Mouse (Mus musculus) heart, postnatal 36 days (tissue): Measurements from ENCODE around the gene Fancg. TPM values are rescaled to one million over a fixed set of nuclear protein-coding genes. Genes with fewer than 3 reads are reported as not detected.
"Not testable (repeated sequence)": the region's sequence is repeated elsewhere in the genome, so short reads cannot be mapped to it uniquely, and the experiment has no call there.

Experiments used
- DNase-seq, 2 experiments: peaks; one replicate each; pipeline ENCODE4 v3.0.0; 2021 to 2022
- intact Hi-C: fragments of 180-260 bp; cut with DNase I; formaldehyde crosslinking; loops from one replicate; pipeline ENCODE4 v1.15.1; 2025
- total RNA-seq, 2 experiments: library from RNA; stranded (reverse); gene quantifications; 2 replicates each; pipeline ENCODE4 v1.2.3; 2021

Fancg gene
- total RNA-seq, 2 experiments from 2014 or later, result 2.6 to 3.2 TPM

DNA sequence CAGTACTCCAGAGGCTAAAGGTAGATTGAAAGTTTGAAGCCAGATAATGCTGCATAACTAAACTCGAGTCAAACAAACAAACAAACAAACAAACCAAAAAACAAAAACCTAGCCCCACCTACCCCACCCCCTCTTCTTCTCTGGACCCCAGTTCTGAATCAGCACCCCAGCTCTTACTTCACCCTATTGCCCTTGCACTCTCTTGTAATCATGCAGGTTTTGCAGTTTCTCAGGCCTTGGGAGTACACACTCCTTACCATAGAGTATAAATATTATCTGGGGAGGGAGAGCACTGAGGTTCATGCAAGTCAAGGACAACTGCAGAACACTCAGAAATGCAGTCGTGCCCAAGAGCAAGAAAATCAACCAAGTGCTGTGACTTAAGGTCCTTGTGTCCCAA, 9.0 kb downstream of the Fancg start:
- DNase-seq, result no peak
- intact Hi-C loops, result no loop called here

DNA sequence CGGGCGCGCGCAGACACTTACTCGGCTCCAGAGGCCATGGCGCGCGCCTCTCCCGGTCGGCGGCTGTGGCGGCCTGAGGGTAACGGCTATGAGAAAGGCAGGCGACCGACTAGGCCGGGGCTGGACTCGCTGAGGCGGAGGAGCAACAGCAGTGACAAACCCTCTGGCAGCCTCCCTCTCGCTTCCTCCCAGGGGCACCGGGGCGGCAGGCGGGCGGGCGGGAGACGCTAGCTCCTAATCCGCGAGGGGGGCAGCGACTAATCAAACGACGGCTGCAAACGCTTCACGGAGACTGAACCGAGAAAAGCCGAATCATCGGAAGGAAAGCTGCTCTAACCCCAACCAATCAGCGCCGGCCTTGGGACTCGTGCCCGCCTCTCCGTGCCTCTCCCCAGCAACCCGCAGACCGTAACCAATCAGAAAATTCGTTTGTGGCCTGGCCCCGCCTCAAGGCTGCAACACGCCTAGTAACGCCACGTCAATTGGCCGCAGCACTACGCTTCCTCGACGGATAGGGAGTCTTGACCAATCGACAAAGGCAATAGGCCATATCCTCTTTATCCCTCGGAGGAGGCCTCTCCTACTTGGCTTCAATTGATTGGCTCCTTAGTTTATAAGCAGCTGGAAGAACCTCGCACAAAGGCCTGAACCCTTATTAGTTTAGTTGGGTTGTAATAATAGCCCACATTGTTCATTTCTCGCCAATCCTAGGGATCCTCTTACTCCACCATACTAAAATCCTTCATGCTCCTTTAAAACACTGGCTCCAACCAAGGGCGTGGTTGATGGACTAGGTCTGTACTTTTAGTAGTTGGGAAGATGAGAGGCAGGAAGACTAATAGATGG, 9.9 kb downstream of the Fancg start, which contains the start of gene Vcp:
Gene Vcp, minus strand, starts transcription at position 367 of the 846 bp plus-strand sequence.
- intact Hi-C loops, result not testable (repeated sequence)
- DNase-seq, result peak; percentile 97

DNA sequence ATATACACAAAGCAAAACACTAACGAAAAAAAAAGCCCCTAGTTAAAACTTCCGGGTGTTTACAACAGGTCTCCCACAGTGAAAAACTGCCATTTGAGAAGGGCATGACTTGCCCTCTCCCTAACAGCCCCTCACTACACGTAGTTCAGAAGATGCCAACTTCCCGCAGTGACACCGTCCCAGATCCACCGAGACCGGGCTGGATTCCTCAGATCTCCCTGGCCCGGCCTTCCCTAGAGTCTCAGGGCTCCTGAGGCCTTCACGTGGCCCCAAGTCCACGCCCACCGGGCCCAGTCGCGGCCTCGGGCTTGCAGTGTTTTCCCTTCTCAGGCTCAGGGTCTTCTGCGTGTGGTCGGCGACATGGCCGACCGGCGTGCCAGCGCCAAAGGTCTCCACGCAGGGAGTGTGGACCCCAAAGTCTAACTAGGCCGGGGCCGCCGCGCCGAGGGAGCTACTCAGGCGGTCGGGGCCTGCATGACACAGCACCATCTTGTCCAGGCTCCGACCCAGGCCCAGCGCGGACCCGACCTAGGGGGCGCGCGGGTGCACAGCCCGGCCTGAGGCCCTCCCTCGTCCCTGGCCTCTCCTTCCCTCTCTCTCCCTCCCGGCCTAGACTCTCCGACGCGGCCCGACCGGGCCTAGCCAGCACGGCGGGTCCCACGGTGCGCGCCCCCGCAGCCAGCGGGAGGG, 10.7 kb downstream of the Fancg start:
- intact Hi-C loops, result no loop called here
- DNase-seq, result peak; percentile 72 to 80

DNA sequence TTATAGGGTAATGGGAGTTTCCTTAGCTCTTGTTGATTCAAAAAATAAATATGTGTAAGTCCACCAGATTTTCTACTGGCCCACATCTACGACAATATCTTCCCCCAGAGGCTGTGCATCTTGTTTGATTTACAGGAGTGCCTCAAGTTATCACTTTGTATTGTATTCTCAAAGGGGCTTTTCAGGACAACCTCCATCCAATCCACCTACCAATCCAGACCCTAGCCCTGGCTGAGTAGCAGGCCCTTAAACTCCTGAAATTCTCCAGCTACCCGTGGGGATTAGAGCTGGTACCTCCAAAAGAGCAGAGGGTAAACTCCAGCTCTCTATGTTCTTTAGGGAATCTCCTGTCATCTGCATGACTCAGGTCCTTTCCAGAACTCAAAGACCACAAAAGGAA, 12.3 kb downstream of the Fancg start:
- no peak for DNase-seq
- intact Hi-C loops, result no loop called here

DNA sequence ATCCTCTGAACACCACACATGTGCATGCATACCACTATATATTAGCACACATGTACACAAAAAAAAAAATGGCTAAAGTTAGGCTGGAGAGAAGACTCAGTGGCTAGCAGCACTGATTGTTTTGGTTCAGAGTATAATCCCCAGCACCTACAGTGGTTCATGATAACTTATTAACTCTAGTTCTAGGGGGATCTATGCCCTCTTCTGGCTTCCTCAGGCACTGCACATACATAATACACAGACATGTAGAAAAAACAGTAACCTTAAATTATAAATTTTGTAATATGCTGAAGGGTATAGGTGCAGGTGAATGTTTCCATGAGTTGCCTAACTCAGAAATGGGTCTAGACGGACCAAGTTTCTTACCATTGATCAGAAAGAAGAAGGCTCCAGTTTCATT, 22.0 kb downstream of the Fancg start:
- no peak for DNase-seq
- intact Hi-C loops, result no loop called here

DNA sequence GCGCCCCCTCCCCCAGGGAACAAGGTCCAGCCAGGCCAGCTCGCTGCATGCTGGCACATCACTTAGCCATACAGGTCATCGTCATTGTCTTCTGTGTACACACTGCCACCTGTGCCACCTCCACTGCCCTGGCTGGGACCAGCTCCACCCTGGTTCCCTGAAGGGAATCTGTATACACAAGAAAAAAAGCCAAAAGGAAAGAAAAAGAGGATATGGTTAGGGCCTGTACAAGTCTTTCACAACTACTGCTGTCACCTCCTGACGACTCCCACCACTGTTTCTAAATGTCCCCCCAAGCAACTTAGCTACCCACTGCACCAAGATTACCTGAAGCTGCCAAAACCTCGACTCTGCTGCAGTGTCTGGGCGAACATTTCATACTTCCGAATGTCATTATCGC, 29.8 kb downstream of the Fancg start:
- DNase-seq, intact Hi-C loops: not testable (repeated sequence)

DNA sequence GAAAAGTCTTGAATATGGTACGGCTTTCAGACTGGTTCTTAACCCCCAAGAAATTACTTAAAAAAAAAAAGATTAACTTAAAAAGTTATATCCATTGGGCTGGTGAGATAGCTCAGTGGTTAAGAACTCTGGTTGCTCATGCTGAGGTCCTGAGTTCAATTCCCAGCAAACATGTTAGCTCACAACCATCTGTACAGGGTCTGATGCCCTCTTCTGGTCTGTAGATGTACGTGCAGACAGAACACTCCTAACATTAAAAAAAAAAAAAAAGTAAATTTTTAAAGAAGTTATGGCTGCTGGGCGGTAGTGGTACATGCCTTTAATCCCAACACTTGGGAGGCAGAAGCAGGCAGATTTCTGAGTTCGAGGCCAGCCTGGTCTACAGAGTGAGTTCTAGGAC, 32.2 kb downstream of the Fancg start:
- DNase-seq, result no peak
- intact Hi-C loops, result no loop called here

DNA sequence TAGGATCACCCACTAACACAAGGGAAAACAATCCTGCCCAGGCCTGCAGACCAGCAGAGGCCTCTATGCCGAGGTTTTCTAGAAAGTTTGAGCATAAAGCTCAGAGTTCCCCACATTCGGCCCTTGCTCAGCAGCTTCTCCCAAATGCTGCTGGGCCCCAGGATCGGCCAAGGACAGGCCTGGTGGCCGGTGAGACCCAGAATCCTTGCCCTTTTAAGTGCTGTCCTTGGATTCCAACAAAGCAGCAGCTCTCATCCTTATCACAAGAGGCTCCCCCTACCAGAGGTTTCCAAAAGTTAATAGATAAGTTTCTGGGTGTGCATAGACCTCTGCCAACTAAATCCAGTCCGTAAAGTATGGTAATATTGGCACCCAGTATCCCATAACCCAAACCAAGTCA, 36.4 kb downstream of the Fancg start:
- intact Hi-C loops, result no loop called here
- DNase-seq, result no peak

DNA sequence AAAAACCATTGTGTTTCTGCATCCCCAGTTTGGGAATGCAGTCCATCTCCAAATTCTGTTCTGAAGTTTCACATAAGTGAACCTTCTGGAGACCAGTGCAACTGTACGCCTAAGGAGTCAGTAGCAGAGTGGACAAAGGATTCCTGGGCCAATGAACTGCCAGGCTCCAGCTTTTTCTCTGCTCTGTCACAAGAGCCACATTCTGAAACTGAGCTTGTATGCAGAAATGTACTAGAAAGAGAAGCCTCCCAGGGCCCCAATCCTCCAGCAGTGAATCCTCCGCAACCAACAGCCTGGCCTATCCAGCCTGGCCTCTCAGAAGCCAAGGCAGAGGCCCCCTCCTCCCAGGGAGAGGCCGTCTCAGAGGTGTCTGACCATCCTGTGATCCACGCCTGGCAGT, 37.4 kb downstream of the Fancg start:
- intact Hi-C loops, result no loop called here

DNA sequence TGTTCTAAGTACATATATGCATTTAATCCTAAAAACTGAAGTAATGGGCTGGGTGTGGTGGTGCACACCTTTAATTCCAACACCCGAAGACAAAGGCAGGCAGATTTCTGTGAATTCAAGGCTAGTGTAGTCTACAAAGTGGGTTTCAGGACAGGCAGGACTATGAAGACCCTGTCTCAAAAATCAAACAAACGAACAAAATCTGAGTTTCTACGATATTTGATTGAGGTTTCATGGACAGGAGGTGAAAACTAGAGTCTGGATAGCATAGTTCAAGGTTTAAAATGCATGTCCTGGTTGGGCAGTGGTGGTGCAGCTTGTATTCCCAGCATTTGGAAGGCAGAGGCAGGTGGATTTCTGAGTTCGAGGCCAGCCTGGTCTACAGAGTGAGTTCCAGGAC, 41.0 kb downstream of the Fancg start, which contains the start of gene 1700022I11Rik:
Gene 1700022I11Rik, plus strand, starts transcription at position 301 of the 400 bp plus-strand sequence.
- DNase-seq, result no peak
- intact Hi-C loops, result no loop called here

More for the DNA sequence above, 37.4 kb downstream of the Fancg start:
- DNase-seq, result no peak

DNA sequence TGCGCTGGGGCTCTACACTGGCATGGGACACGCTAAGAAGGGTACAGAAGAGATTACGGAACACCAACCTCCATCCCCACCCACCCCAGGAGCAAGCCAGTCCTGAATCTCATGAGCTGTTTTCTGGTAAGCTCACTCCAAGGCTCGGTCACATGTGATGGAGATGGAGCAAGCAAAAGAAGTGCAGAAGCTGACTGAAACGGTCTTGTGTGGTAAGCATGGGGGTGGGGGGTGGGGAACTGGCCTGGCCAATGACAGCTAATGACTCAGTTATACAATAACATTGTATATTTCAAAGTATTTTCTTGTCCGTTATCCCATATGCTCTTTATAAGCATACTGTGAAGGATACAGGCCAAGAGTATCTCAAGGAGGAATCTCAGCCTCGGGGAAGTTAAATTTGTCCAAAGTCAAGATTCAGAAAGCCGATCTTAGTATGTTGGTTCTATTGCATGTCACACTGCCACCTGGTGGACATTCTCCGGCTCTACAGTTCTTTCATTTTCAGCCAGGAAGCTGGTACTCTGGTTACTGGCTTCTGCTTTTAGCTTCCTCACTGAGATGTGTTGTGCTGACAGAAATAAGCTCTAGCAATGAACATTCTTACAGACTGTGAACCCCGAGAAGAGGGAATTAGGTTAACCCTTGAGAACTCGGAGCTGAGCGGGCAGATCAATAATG, 45.1 kb downstream of the Fancg start:
- intact Hi-C loops, result loop anchor here (1.0 kb wide), 1 partner anchor 88 kb away; no protein-coding TSS in a partner anchor
- no peak for DNase-seq

DNA sequence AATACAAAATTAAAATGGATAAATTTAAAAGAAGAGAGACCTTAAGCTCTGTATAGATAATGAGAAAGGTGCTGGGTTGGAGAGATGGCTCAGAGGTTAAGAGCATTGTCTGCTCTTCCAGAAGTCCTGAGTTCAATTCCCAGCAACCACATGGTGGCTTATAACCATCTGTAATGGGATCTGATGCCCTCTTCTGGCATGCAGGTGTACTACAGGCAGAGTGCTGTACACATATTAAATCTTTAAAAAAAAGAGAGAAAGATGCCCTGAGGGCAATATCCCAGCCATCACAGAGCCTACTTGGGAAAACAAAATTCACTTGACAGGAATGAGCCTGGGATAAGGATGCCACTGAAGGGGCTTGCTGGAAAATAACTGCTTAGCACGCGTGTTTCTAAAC, 46.8 kb downstream of the Fancg start:
- DNase-seq, result no peak
- intact Hi-C loops, result no loop called here

DNA sequence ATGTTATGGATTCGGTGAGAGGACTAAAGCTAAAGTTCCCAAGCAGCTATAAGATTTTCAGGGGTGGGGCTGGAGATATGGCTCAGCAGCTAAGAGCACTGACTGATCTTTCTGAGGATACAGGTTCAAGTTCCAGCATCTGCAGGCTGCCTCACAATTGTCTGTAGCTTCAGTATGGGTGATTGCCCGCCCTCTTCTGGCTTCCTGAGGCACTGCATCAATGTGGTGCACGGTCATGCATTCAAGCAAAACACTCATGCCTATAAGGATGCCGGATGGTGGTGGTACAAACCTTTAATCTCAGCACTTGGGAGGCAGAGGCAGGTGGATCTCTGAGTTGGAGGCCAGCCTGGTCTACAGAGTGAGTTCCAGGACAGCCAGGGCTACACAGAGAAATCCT, 48.7 kb downstream of the Fancg start:
- intact Hi-C loops, result loop anchor here (1.0 kb wide), 1 partner anchor 84 kb away; no protein-coding TSS in a partner anchor
- DNase-seq, result peak in 1 of 2 experiments; percentile 73

DNA sequence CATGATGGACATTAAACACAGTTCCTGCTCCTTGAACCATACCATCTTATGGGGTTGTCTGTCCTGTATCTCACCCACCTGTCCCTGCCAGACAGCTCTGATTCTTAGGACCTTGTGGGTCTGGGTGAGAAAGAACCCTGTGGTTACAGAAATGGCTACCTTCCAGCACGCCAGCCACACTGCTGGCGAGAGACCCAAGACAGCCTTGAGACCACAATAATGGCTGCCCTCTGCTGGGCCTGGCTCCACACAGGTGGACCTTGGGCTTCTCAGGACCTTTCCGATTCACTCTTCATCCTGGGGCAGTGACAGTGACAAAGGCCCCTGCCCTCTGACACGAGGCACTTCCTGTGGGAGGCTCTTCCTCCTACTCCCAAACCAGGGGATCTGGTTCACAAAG, 50.9 kb downstream of the Fancg start:
- DNase-seq, result no peak
- intact Hi-C loops, result no loop called here

DNA sequence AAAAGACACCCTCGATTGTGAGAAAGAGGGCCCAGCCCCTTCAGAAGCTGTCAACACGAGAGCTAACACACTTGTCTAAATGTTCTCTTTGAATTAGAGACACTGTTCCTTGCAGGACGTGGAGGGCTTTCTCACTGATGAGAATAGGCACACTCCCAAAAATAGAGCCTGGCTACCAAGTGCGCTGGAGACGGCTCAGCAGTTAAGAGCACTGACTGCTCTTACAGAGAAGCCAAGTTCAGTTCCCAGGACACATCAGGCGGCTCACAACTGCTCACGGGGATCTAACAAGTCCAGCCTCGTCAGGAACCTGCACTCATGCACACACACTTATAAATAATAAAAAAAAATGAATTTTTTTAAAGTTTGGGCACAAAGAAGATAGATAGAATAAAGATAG, 51.4 kb downstream of the Fancg start:
- no peak for DNase-seq
- intact Hi-C loops, result no loop called here

DNA sequence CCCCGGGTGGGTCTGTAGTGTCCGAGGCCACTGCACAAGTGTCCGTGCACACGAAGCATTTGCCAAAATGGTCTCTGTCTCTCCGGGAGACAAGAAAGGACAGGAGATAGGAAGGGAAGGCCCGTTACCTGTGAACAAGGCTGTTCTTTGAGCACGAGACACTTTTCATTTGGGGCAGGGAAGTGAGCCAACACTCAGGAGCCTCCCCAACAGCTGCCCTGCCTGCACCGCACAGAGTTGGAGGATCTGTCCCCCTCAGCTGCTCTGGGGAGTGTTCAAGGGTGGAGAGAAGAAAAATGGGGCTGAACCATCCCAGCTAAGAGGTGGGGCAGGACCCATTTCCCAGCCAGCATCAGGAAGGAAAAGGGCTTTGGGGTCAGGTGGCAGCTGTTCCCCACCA, 52.3 kb downstream of the Fancg start:
- intact Hi-C loops, result no loop called here
- DNase-seq, result no peak

DNA sequence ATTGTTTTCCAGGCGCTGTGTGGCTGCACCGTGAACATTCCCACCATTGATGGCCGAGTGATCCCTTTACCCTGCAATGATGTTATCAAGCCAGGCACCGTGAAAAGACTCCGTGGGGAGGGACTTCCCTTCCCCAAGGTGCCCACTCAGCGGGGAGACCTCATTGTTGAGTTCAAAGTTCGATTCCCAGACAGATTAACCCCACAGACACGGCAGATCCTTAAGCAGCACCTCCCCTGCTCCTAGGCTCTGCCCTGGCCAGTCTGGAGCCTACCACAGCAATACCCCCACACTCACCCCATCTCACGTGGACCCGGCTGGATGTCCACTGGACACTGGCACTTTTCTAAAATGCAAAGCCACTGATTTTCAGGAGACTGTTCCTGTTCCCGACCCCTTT, 53.0 kb downstream of the Fancg start:
- intact Hi-C loops, result no loop called here
- DNase-seq, result no peak

DNA sequence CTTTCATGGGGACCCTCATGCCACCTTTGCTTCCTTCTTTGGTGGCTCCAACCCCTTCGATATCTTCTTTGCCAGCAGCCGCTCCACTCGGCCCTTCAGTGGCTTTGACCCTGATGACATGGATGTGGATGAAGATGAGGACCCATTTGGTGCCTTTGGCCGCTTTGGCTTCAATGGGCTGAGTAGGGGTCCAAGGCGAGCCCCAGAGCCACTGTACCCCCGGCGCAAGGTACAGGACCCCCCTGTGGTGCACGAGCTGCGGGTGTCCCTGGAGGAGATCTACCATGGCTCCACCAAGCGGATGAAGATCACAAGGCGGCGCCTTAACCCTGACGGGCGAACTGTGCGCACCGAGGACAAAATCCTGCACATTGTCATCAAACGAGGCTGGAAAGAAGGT, 53.7 kb downstream of the Fancg start:
- no peak for DNase-seq
- intact Hi-C loops, result no loop called here

DNA sequence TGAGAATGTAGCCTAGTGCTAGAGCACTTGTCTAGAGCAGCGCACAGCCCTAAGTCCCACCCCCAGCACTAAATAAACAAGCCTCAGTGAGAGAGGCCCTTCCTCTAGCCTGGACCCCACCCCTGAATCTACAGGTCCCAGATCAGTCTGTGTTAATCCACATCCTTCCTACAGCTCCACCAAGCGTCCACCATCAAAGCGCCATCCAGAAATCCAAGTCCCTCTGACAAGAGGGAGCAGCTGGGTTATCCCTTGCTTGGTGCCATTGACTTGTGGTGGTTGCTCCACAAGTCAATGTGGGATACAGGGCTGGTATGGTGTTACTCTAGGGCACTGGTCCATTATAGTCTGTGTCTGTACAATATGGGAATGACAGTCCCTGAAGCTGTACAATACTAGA, 55.1 kb downstream of the Fancg start:
- intact Hi-C loops, result no loop called here
- DNase-seq, result no peak

DNA sequence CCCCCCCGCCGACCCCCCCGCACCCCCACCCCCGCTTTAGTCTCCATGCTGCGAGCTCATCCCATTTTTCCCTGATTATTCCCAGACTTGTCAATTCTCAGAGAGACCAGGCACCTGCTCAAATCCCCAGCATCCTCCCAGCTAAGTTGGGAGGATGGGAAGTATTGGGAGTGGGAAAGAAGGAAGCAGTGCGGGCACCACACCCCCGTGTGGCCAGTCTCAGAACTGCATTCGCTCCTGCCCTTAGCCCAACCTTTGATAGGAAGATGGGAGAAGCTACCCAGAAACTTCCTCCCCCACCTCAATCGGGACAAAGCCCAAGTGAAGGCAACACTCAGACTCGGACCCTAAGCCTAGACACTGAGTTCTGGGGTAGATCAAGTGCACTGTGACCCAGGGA, 56.0 kb downstream of the Fancg start:
- DNase-seq, result peak; percentile 81 to 88
- intact Hi-C loops, result no loop called here

DNA sequence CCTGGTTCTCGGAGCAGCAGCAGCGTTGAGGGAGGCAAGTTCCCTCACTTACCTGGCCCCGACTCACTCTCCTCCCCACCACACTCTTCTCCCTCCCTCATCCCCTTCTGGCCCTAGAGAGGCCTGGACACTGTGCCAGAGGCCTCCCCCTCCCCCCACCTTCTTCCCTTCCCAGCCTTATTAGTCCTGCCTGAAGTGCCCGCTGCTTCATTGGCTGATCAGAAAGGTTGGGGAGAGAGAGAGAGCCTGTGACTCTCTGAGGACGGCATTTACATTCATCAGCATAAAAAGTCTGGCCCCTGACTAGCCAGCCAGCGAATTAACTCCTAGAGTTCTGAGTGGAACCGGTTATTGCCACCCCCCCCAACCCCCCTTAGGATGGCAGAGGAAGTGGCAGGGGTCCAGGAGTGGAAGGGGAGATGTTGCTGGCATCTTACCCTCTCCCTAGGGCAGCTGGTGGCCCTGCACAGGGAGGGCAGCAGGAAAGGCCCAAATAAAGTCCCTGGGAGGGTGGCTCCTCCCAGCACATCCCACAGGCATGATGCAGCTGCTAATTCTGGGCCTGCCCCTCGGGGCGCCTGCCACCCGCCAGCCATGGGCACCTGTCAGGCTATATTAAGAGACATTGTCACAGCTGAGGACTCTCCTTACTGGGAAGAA, 56.7 kb downstream of the Fancg start:
- DNase-seq, result peak; percentile 59 to 63
- intact Hi-C loops, result no loop called here
